Comparison of ENCODE assay signal across 10 mouse cellular contexts in the genomic region with DNA sequence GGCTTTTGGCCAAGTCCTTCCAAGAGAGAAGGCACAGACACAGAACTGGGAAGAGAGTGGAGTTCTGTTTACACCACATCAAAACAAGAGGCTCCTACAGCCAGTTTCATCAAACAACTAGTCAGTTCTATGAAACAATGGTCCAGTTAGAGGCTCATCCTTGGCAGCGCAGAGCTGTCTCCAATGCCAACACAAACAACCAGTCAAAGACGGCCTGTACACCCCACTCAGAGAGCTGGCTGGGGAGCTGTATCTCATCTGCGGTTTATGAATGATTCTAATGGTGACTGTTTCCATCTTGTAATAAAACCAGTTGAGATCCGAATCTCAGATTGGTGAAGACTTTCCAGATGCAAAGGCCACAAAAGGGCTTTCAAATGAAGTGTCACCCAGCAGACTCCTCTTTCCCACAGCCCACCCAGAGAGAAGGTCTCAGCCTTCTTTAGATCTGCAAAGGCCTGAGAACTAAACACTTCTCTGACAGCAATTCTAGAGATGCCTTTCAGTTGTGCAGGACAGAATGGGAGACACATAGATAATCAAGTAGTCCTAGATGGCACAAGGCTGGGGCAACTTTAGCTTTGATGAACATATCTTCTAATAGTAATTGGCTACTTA.
DNase-seq lines count a peak whose midpoint lies in the region; ATAC-seq lines count a peak whose summit lies in the region.
"Had no signal": no experiment of that assay in that cellular context is flagged by ENCODE, and none has a peak within 500 bp of the region (broad histone marks: within the 10 kb centered on the region; RNA-seq: fewer than 3 reads in every experiment).

No protein-coding gene starts in this region.

- no peaks in the 10 kb centered on the region for H3K27me3 ChIP-seq in heart, embryonic 11.5 days (ENCODE audit: control insufficient read depth, insufficient read depth, low read length)
- no peaks in the 10 kb centered on the region for H3K27me3 ChIP-seq in forebrain, embryonic 16.5 days (replicated peaks; ENCODE audit: control insufficient read depth, insufficient read depth, low read length)

- H3K4me2 ChIP-seq in heart, embryonic 11.5 days, result no peak overlapping the region
- no peak overlapping the region for H3K4me2 ChIP-seq in forebrain, embryonic 16.5 days (ENCODE audit: low read length)

- H3K9me3 ChIP-seq in heart, embryonic 11.5 days (replicated peaks; ENCODE audit: control insufficient read depth, low read length), result no peaks in the 10 kb centered on the region
- no peaks in the 10 kb centered on the region for H3K9me3 ChIP-seq in forebrain, embryonic 16.5 days (ENCODE audit: control insufficient read depth, low read length)

- H3K27ac ChIP-seq in heart, embryonic 11.5 days (ENCODE audit: low read depth, low read length), result no peak overlapping the region
- no peak overlapping the region for H3K27ac ChIP-seq in forebrain, embryonic 16.5 days (ENCODE audit: low read length)
- H3K27ac ChIP-seq: macrophage had no signal

- no peaks in the 10 kb centered on the region for H3K4me1 ChIP-seq in heart, embryonic 11.5 days (ENCODE audit: control insufficient read depth, insufficient read depth, low read length)
- H3K4me1 ChIP-seq in forebrain, embryonic 16.5 days (replicated peaks; ENCODE audit: control insufficient read depth, insufficient read depth, low read length), result no peaks in the 10 kb centered on the region

- 73% methylated on average over 4 of the region's 4 CpGs for WGBS in heart, embryonic 11.5 days (ENCODE audit: insufficient replicate concordance)
- WGBS in forebrain, embryonic 16.5 days, result 77% methylated on average over 4 of the region's 4 CpGs

- no peak overlapping the region for H3K4me3 ChIP-seq in heart, embryonic 11.5 days (ENCODE audit: low read depth, low read length)
- H3K4me3 ChIP-seq in forebrain, embryonic 16.5 days (replicated peaks; ENCODE audit: low read length), result no peak overlapping the region

- DNase-seq in kidney, postnatal 4 days, result peak; percentile 51 to 53
- no peak for DNase-seq in kidney, adult 8-10 months
- peak; percentile 84 for DNase-seq in brain, adult 2 months (ENCODE audit: low read depth, low spot score)
- DNase-seq in cerebellum, adult 18-20 months, result peak; percentile 5 to 11
- DNase-seq in left cerebral cortex, postnatal 14 days (ENCODE audit: low spot score in 2 of 2), result peak; percentile 9 to 25
- no peak for DNase-seq in adipocyte (ENCODE audit: low spot score)

- H3K9ac ChIP-seq in heart, embryonic 11.5 days (ENCODE audit: low read depth, low read length), result no peak overlapping the region
- H3K9ac ChIP-seq in forebrain, embryonic 16.5 days (replicated peaks; ENCODE audit: low read depth, low read length), result no peak overlapping the region

- ATAC-seq in heart, embryonic 11.5 days (replicated peaks; ENCODE audit: insufficient number of reproducible peaks, low FRiP score, low TSS enrichment), result no peak
- ATAC-seq in forebrain, embryonic 16.5 days, result no peak
- ATAC-seq: forebrain, embryonic 14.5 days had no signal

- intact Hi-C loops in left cerebral cortex, postnatal 14 days (cut with DNase I), result no loop called here

- H3K36me3 ChIP-seq in heart, embryonic 11.5 days (ENCODE audit: control insufficient read depth, insufficient read depth, low read length), result no peaks in the 10 kb centered on the region
- no peaks in the 10 kb centered on the region for H3K36me3 ChIP-seq in forebrain, embryonic 16.5 days (ENCODE audit: control insufficient read depth, insufficient read depth)

Comparison
In these comparisons a context has a peak if more than half of its experiments do, and no peak if none do; other contexts are left out.
1. DNase-seq: peak in kidney, postnatal 4 days (2 of 2), brain, adult 2 months (single experiment), cerebellum, adult 18-20 months (2 of 2) and left cerebral cortex, postnatal 14 days (2 of 2); none in kidney, adult 8-10 months (0 of 2) and adipocyte (single experiment).